Mouse (Mus musculus) heart, adult 2 months (tissue): Measurements from ENCODE around the gene Mslnl.

Experiments
- CTCF ChIP-seq: fragments of 200-600 bp; IDR thresholded peaks from 2 replicates; pipeline ENCODE4 v1.8.1; 2022; ENCODE audit warnings: antibody characterized with exemption, mild to moderate bottlenecking, moderate library complexity
- POLR2A ChIP-seq: fragments of 200-500 bp; IDR thresholded peaks from 2 replicates; pipeline ENCODE4 v1.6.1; 2011; ENCODE audit warnings: mild to moderate bottlenecking, low read depth, low read length, control low read depth; ENCODE audit not compliant: insufficient read depth

DNA sequence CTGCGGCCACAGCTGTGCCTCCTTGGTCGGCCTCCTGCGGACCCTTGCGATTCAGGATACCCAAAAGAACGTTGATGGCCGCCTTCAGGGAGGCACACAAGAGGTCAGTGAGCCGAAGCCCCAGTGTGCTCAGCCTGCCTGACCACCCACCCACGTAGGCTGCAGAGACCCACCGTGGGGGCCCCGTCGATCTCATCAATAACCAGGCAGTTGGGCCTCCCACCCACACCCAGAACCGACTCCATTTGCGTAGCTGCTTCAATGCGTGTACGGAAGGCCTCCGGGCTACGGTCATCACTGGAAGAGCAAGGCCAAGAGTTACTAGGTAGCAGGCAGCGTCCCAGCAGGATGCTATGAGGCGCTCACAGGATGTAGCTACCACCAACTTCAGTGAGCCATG, 12.4 kb upstream of the Mslnl start:
- TF ChIP-seq CTCF (no peak), POLR2A (no peak)
